Mouse (Mus musculus) lung, postnatal 0 days (tissue): ENCODE measurements around the gene Lce1l.

ENCODE experiments used
- CTCF ChIP-seq: IDR thresholded peaks from 2 replicates; pipeline ENCODE4 v1.5.1; 2016; ENCODE audit warnings: antibody characterized with exemption, mild to moderate bottlenecking
- EP300 ChIP-seq: IDR thresholded peaks from 2 replicates; pipeline ENCODE4 v1.6.1; 2016; ENCODE audit warnings: antibody characterized with exemption, mild to moderate bottlenecking, control low read depth

GRCm38 (mm10) chr3:92827108-92827507, 24.0 kb downstream of the Lce1l start, which contains the start of gene Kprp:
- TF ChIP-seq CTCF (no peak), EP300 (no peak)
